Mouse (Mus musculus) forebrain, embryonic 11.5 days (tissue): ENCODE measurements around the gene Cenpu. TPM values are rescaled to one million over a fixed set of nuclear protein-coding genes. Genes with fewer than 3 reads are reported as not detected.

Experiments
- ATAC-seq: fragments of 200-750 bp; cut with Nextera tagmentation; replicated peaks from 2 replicates; pipeline ENCODE4 v1.8.0; 2017; ENCODE audit warnings: moderate TSS enrichment; ENCODE audit not compliant: low FRiP score
- DNase-seq: peaks from one replicate; pipeline ENCODE4 v3.0.0-alpha.2; 2017; ENCODE audit warnings: low spot score
- H3K27ac ChIP-seq: fragments of 300-500 bp; sonication (generic); 2 replicates; pipeline ENCODE4 v1.5.1; 2014; ENCODE audit warnings: low read depth, low read length
- H3K27me3 ChIP-seq: fragments of 300-500 bp; sonication (generic); 2 replicates; pipeline ENCODE4 v1.6.1; 2014; ENCODE audit warnings: mild to moderate bottlenecking, low read length, mixed read lengths; ENCODE audit not compliant: control insufficient read depth, insufficient read depth
- H3K36me3 ChIP-seq: fragments of 300-500 bp; sonication (generic); 2 replicates; pipeline ENCODE4 v1.6.1; 2014; ENCODE audit warnings: mild to moderate bottlenecking, low read length, moderate library complexity, mixed read lengths; ENCODE audit not compliant: control insufficient read depth, insufficient read depth
- H3K4me1 ChIP-seq: fragments of 300-500 bp; sonication (generic); replicated peaks from 2 replicates; pipeline ENCODE4 v1.6.1; 2014; ENCODE audit warnings: low read length, mixed read lengths; ENCODE audit not compliant: control insufficient read depth, insufficient read depth
- H3K4me2 ChIP-seq: fragments of 300-500 bp; sonication (generic); 2 replicates; pipeline ENCODE4 v1.6.1; 2014; ENCODE audit warnings: low read depth, mild to moderate bottlenecking, low read length, moderate library complexity, mixed read lengths; ENCODE audit not compliant: severe bottlenecking
- H3K4me3 ChIP-seq: fragments of 300-500 bp; sonication (generic); 2 replicates; pipeline ENCODE4 v1.5.1; 2014; ENCODE audit warnings: low read depth, low read length
- H3K9ac ChIP-seq: fragments of 300-500 bp; sonication (generic); 2 replicates; pipeline ENCODE4 v1.6.1; 2014; ENCODE audit warnings: low read length
- H3K9me3 ChIP-seq: fragments of 300-500 bp; sonication (generic); 2 replicates; pipeline ENCODE4 v1.6.1; 2016; ENCODE audit warnings: low read length, mixed read lengths; ENCODE audit not compliant: control insufficient read depth
- WGBS: fragments of 180-500 bp; shearing (Covaris S2); extraction: QIAGEN DNeasy Blood & Tissue Kit; methylation state at CpG from one replicate; pipeline ENCODE4 v1.1.7; 2014; 5-methylcytosine and 5-hydroxymethylcytosine counted together
- polyA plus RNA-seq: library from polyadenylated mRNA; unstranded; fragments of >200 nt; fragmentation: Nextera tagmentation; extraction: Ambion mirVana; gene quantifications from 2 replicates; pipeline ENCODE4 v1.2.1, GENCODE M21; 2014

Cenpu gene
- polyA plus RNA-seq, 1 experiment from 2014 or later: 32.6 TPM

DNA sequence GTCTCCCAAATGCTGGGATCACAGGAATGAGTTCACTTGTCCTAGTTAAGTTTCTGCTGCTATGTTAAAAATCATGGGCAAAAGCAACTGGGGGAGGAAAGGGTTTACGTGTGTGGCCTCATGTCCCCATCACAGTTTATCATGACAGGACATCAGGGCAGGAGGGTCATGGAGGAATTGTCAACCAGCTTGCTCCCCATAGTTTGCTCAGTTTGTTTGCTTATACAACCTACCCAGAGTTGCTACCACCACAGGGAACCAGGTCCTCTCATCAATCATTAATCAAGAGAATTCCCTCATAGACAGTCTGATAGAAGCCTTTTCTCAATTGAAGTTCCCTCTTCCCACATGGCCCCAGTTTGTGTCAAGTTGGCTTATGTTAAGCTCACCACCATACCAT lies 37.8 kb upstream of the Cenpu start:
- Histone ChIP-seq H3K4me1 (no peaks in the 10 kb centered on the region), H3K9ac (no peak overlapping the region), H3K4me2 (no peak overlapping the region), H3K4me3 (no peak overlapping the region), H3K36me3 (no peaks in the 10 kb centered on the region), H3K27me3 (no peaks in the 10 kb centered on the region), H3K27ac (no peak overlapping the region), H3K9me3 (no peaks in the 10 kb centered on the region)
- WGBS: 93% methylated on average over 1 of the region's 1 CpGs
- no peak for ATAC-seq
- no peak for DNase-seq

DNA sequence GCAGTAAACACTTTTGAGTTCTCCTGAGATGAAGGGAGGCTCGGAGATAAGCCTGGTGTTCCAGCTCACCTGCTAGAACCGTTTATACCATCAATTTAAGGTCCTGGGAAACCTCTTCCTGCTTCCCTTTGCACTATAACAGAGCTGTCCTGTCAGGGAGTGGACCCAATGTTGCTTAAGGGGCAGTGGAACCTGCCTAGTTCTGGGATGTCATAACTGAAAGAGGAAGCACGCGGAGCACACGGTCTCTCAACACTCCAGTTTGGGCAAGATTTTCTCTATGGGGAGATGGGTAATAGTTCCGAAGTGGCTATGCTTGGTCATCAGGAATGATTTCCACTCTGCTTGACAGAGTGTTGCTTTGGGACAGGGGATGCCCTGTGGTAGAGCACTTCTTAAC lies 31.2 kb upstream of the Cenpu start:
- Histone ChIP-seq H3K27ac (no peak overlapping the region), H3K27me3 (no peaks in the 10 kb centered on the region), H3K4me3 (no peak overlapping the region), H3K4me1 (no peaks in the 10 kb centered on the region), H3K9ac (no peak overlapping the region), H3K4me2 (no peak overlapping the region), H3K36me3 (no peaks in the 10 kb centered on the region), H3K9me3 (no peaks in the 10 kb centered on the region)
- ATAC-seq (no peak), DNase-seq (no peak)
- WGBS: 87% methylated on average over 6 of the region's 6 CpGs

DNA sequence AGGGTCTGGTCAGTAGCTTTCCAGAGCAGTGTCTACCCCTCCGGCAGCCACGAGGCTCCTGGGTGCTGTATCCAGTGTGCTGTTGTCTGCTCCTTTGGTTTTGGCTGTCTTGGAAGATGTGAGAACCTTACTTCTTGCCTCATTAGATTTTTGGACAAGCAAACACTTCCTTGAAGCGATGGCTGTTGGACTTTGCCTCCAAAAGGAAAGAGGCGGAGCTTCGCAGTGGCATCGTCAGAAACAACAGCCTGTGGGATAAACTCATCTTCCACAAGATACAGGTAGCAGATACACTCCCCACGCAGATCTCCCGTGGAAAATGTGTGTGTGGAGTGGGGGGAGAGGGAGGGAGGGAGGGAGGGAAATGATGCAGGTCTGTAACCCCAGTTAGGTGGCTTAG lies 25.7 kb upstream of the Cenpu start:
- no peak for DNase-seq

DNA sequence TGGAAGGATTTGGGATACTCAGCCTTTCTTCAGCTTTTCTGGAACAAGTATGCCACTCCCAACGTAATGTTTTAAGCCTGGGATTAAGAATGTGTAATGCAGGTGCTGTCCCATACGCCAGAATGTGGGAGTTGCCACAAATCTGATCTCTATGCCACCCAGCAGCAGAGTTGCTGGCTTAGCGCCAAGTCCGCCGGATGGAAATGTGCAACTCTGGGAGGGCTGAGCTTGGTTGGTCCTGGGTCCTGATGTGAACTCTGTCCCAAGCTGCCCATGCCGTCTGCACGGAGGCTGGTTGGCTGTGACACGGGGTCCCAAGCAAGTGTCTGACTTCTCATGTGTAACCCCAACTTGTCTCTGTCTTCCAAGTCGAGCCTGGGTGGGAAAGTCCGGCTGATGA lies 25.0 kb upstream of the Cenpu start:
- DNase-seq: no peak
- H3K36me3 ChIP-seq: no peaks in the 10 kb centered on the region
- no peaks in the 10 kb centered on the region for H3K9me3 ChIP-seq
- ATAC-seq: no peak
- H3K27ac ChIP-seq: no peak overlapping the region
- WGBS: 82% methylated on average over 10 of the region's 10 CpGs
- H3K9ac ChIP-seq: no peak overlapping the region
- no peak overlapping the region for H3K4me2 ChIP-seq
- no peak overlapping the region for H3K4me3 ChIP-seq
- H3K27me3 ChIP-seq: no peaks in the 10 kb centered on the region
- H3K4me1 ChIP-seq: no peaks in the 10 kb centered on the region

More for the DNA sequence above, 25.7 kb upstream of the Cenpu start:
- Histone ChIP-seq H3K4me3 (no peak overlapping the region), H3K27ac (no peak overlapping the region), H3K9me3 (no peaks in the 10 kb centered on the region), H3K36me3 (no peaks in the 10 kb centered on the region), H3K9ac (no peak overlapping the region), H3K27me3 (no peaks in the 10 kb centered on the region), H3K4me2 (no peak overlapping the region), H3K4me1 (no peaks in the 10 kb centered on the region)
- 91% methylated on average over 8 of the region's 8 CpGs for WGBS
- no peak for ATAC-seq

DNA sequence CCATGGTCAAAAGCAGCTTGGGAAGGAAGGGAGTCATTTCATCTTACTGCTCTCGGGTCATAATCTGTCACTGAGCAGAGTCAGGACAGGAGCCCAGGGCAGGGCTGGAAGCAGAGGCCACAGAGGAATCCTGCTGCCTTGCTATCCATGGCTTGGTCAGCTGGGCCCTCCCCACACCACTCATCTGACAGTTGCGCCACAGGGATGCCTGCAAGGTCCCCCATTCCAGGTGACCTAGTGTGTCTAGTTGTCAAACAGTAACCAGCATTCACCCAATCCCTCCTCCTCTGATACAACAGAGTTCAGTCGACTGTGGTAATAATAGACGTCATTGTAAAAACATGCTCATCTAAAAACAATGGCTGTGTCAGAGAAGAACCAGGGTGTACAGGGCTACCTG lies 22.3 kb upstream of the Cenpu start:
- no peak for ATAC-seq
- WGBS: 88% methylated on average over 4 of the region's 4 CpGs

DNA sequence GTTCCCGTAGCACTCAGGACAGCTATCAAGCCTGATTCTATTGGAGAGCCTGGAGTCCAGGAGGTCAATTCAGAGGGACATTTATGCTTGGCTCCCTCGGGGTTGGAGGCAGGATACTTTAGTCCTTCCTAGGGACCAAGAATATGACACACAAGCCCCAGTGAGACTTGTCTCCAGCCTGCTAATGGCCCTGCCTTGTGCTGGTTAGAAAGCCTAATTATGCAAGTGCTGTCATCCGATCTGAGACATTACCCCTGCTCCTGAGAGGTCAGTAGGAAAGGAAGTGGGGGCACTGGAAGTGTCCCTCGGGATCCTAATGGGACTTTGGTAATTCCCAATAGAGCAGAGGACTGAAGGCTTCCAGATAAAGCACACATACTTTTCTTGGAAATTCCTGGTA lies 21.3 kb upstream of the Cenpu start:
- Histone ChIP-seq H3K4me3 (no peak overlapping the region), H3K9ac (no peak overlapping the region), H3K9me3 (no peaks in the 10 kb centered on the region), H3K4me1 (no peaks in the 10 kb centered on the region), H3K27me3 (no peaks in the 10 kb centered on the region), H3K36me3 (no peaks in the 10 kb centered on the region), H3K4me2 (no peak overlapping the region), H3K27ac (no peak overlapping the region)
- DNase-seq (no peak), ATAC-seq (no peak)
- WGBS: 54% methylated on average over 4 of the region's 4 CpGs

More for the DNA sequence above, 22.3 kb upstream of the Cenpu start:
- H3K36me3 ChIP-seq: no peaks in the 10 kb centered on the region
- no peak overlapping the region for H3K27ac ChIP-seq
- H3K9me3 ChIP-seq: no peaks in the 10 kb centered on the region
- no peak overlapping the region for H3K4me2 ChIP-seq
- no peaks in the 10 kb centered on the region for H3K27me3 ChIP-seq
- no peak overlapping the region for H3K9ac ChIP-seq
- DNase-seq: no peak
- H3K4me1 ChIP-seq: no peaks in the 10 kb centered on the region
- H3K4me3 ChIP-seq: no peak overlapping the region

DNA sequence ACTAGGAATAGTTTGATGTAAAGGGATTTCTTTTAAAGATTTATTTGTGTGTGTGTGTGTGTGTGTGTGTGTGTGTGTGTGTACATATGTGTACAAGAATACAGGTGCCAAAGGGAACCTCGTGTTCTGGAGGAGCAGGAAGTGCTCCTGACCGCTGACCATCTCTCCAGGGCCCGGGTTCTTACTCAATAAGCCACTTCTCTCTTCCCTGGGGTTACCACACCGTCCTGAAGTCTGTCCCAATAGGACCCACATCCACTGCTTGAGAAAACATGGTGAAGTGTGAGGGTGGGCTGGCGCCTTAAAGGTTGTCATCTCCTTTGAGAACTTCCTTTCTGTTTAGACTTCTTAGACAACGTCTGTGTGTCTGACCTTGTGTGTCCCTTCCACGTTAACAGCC lies 17.9 kb upstream of the Cenpu start:
- no peak overlapping the region for H3K9ac ChIP-seq
- H3K4me3 ChIP-seq: no peak overlapping the region
- DNase-seq (no peak), ATAC-seq (no peak)
- H3K9me3 ChIP-seq: no peaks in the 10 kb centered on the region
- 89% methylated on average over 7 of the region's 7 CpGs for WGBS
- H3K27me3 ChIP-seq: no peaks in the 10 kb centered on the region
- H3K4me1 ChIP-seq: no peaks in the 10 kb centered on the region
- no peak overlapping the region for H3K4me2 ChIP-seq
- no peak overlapping the region for H3K27ac ChIP-seq
- H3K36me3 ChIP-seq: no peaks in the 10 kb centered on the region

DNA sequence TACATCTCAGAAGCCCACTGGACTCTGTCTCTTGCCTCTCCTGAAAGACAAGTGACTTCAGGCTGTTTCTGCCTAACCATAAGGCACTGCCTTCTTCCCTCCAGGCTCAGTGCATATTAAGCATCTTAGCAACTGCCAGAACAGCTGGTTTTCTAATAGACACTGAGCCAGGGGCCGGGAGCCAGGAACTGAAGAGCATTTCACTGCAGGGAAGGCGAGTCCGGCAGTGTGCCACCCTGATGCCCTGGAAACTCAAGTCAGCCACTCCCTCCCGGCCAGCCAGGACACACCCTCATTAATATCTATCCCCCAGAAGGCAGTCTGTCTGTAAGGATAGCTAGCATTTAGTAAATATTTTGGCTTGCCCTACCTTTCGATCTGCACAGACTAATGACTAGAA lies 12.1 kb upstream of the Cenpu start:
- DNase-seq (no peak), ATAC-seq (no peak)
- Histone ChIP-seq H3K4me3 (no peak overlapping the region), H3K27me3 (no peaks in the 10 kb centered on the region), H3K4me1 (0 out of 2 replicates have a peak, but pooled peaks cover 2% of the 10 kb centered on the region), H3K9me3 (no peaks in the 10 kb centered on the region), H3K27ac (no peak overlapping the region), H3K4me2 (no peak overlapping the region), H3K36me3 (no peaks in the 10 kb centered on the region), H3K9ac (no peak overlapping the region)
- WGBS: 70% methylated on average over 5 of the region's 5 CpGs

DNA sequence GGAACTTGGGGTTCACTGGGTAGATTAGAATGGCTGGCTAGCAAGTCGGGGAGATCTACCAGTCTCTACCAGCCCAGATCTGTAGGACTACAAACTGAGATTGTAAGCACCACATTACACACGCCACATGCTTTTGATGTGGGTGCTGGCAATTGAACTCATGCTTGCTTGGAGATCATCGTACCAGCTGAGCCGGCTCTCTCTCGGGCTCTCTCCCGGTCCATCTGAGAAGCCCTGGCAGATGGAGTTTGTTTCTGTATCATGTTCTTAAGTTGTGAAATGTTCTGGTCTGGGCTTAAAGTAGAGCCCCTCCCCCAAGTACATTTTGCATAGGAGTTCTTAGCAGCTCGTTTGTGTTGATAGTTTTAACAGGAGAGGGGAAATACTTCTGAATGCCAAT lies 8.6 kb upstream of the Cenpu start:
- Histone ChIP-seq H3K4me1 (0 out of 2 replicates have a peak, but pooled peaks cover 2% of the 10 kb centered on the region), H3K9me3 (no peaks in the 10 kb centered on the region), H3K9ac (no peak overlapping the region), H3K36me3 (no peaks in the 10 kb centered on the region), H3K4me3 (no peak overlapping the region), H3K27me3 (no peaks in the 10 kb centered on the region), H3K27ac (no peak overlapping the region), H3K4me2 (no peak overlapping the region)
- WGBS: 84% methylated on average over 7 of the region's 7 CpGs
- DNase-seq: no peak
- no peak for ATAC-seq
